Mouse (Mus musculus): ENCODE measurements around the gene Atp2c1.

The Atp2c1 gene

GRCm38 (mm10) chr9:105527219-105527618 lies at the start of gene Atp2c1:
Gene Atp2c1, minus strand, starts transcription at chr9:105527319.
- no peak for DNase-seq (ENCODE audit: low spot score in 2 of 2)

GRCm38 (mm10) chr9:105557452-105557851 lies 30.3 kb upstream of the Atp2c1 start:
- no peak for DNase-seq (ENCODE audit: low spot score in 2 of 2)

GRCm38 (mm10) chr9:105556141-105556735 lies 29.1 kb upstream of the Atp2c1 start:
- no peak for DNase-seq (ENCODE audit: low spot score in 2 of 2)

- DNase-seq (ENCODE audit: low spot score in 2 of 2) = no peak
Measured at GRCm38 (mm10) chr9:105554439-105554807, 27.3 kb upstream of the Atp2c1 start.

GRCm38 (mm10) chr9:105553629-105554438 lies 26.7 kb upstream of the Atp2c1 start:
- DNase-seq (ENCODE audit: low spot score in 2 of 2) = no peak

GRCm38 (mm10) chr9:105551407-105551806 lies 24.3 kb upstream of the Atp2c1 start:
- no peak for DNase-seq (ENCODE audit: low spot score in 2 of 2)

GRCm38 (mm10) chr9:105549096-105549495 lies 22.0 kb upstream of the Atp2c1 start:
- DNase-seq (ENCODE audit: low spot score in 2 of 2) = no peak

GRCm38 (mm10) chr9:105544013-105544750 lies 17.1 kb upstream of the Atp2c1 start:
- no peak for DNase-seq (ENCODE audit: low spot score in 2 of 2)

- no peak for DNase-seq (ENCODE audit: low spot score in 2 of 2)
Measured at GRCm38 (mm10) chr9:105537473-105537872, 10.4 kb upstream of the Atp2c1 start.

- no peak for DNase-seq (ENCODE audit: low spot score in 2 of 2)
Measured at GRCm38 (mm10) chr9:105536877-105537276, 9.8 kb upstream of the Atp2c1 start.

- DNase-seq (ENCODE audit: low spot score in 2 of 2) = no peak
Measured at GRCm38 (mm10) chr9:105525355-105525754, 1.8 kb downstream of the Atp2c1 start.

GRCm38 (mm10) chr9:105523038-105523437 lies 4.1 kb downstream of the Atp2c1 start:
- DNase-seq (ENCODE audit: low spot score in 2 of 2) = no peak

- no peak for DNase-seq (ENCODE audit: low spot score in 2 of 2)
Measured at GRCm38 (mm10) chr9:105522063-105522462, 5.1 kb downstream of the Atp2c1 start.

- no peak for DNase-seq (ENCODE audit: low spot score in 2 of 2)
Measured at GRCm38 (mm10) chr9:105520776-105521552, 6.2 kb downstream of the Atp2c1 start.

GRCm38 (mm10) chr9:105519278-105519883 lies 7.7 kb downstream of the Atp2c1 start:
- no peak for DNase-seq (ENCODE audit: low spot score in 2 of 2)

GRCm38 (mm10) chr9:105503690-105504089 lies 23.4 kb downstream of the Atp2c1 start:
- DNase-seq (ENCODE audit: low spot score in 2 of 2) = no peak

GRCm38 (mm10) chr9:105502389-105502788 lies 24.7 kb downstream of the Atp2c1 start:
- no peak for DNase-seq (ENCODE audit: low spot score in 2 of 2)

GRCm38 (mm10) chr9:105495316-105496174 lies 31.6 kb downstream of the Atp2c1 start:
- peak in 1 of 2 experiments; percentile 31 for DNase-seq (ENCODE audit: low spot score in 2 of 2)

GRCm38 (mm10) chr9:105494553-105495315 lies 32.4 kb downstream of the Atp2c1 start:
- DNase-seq (ENCODE audit: low spot score in 2 of 2) = peak; percentile 93 to 95

- no peak for DNase-seq (ENCODE audit: low spot score in 2 of 2)
Measured at GRCm38 (mm10) chr9:105492744-105493143, 34.4 kb downstream of the Atp2c1 start.

All from spleen, postnatal 14 days (tissue).